Mouse (Mus musculus): ENCODE measurements around the gene Meiob. TPM values are rescaled to one million over a fixed set of nuclear protein-coding genes. Genes with fewer than 3 reads are reported as not detected.

Meiob gene
- polyA plus RNA-seq, 1 experiment from 2014 or later: not detected

DNA sequence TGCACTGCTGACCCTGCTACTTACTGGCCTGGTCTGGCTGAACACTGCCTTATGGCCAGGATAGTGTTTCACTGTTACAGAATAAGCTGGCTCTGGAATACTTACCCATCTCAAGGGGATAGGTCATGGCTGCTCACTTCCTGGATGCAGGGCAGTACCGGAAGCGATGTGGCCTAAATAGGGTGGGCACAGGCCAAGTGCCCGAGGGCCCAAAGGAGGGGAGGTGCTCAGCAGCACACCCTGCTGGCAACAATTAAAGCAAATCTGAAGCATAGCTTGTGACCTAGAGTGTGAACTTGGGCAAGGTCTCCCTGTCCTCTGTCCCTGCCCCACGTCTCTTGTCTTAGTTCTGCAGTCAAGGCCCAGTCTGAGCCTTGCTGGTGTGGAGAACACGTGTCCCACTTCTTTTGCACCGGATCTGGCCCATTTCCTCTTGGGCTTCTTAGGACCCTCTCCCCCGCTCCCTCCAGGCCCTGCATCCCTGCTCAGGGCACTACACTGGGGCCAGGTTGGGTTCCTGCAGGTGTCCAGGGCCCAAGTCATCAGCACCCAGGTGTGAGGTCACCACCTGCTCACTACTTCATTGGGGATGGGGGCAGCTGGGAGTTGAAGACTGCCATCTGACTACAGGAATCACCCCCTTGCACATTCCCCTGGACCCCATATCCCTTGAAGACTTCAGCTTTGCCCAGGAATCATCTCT, 77.8 kb downstream of the Meiob start:
- WGBS: 43% methylated on average over 7 of the region's 7 CpGs
- H3K9me3 ChIP-seq: no peaks in the 10 kb centered on the region
- no peaks in the 10 kb centered on the region for H3K27me3 ChIP-seq (replicated peaks; ENCODE audit: low read depth, poor library complexity, severe bottlenecking)
- peak; percentile 68 for DNase-seq (ENCODE audit: low spot score)
- peak overlapping the region; percentile 75 for H3K27ac ChIP-seq (replicated peaks)
- peaks cover 48% of the 10 kb centered on the region for H3K4me1 ChIP-seq
- peak overlapping the region; percentile 26; the same call in 1 of the 2 replicates for H3K4me3 ChIP-seq
- peaks cover 35% of the 10 kb centered on the region for H3K36me3 ChIP-seq (replicated peaks)

DNA sequence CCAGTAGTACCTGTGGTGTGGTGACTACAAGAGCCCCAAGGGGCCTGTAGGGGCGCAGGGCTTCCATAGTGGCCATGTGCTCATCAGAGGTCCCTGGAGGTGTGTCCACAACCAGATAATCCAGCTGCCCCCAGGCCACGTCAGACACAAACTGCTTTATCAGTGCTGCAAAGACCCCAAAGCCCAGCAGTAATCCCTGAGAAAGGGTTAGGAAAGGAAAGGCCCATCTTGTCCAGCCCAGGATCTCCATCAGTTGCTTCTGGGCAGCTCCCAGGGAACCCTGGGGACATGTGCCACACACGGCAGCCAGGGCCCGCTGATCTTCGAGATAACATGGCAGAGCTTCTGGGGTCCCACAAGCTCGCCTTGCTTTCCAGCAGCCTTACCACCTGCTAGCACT, 80.3 kb downstream of the Meiob start:
- 87% methylated on average over 6 of the region's 6 CpGs for WGBS
- peaks cover 42% of the 10 kb centered on the region for H3K4me1 ChIP-seq
- H3K4me3 ChIP-seq: peak overlapping the region; percentile 84; the same call in 1 of the 2 replicates
- peaks cover 45% of the 10 kb centered on the region for H3K36me3 ChIP-seq (replicated peaks)
- no peak for DNase-seq (ENCODE audit: low spot score)
- no peaks in the 10 kb centered on the region for H3K27me3 ChIP-seq (replicated peaks; ENCODE audit: low read depth, poor library complexity, severe bottlenecking)
- no peaks in the 10 kb centered on the region for H3K9me3 ChIP-seq
- no peak overlapping the region for H3K27ac ChIP-seq (replicated peaks)

- H3K4me1 ChIP-seq: peaks cover 41% of the 10 kb centered on the region
- H3K27me3 ChIP-seq (replicated peaks; ENCODE audit: low read depth, poor library complexity, severe bottlenecking): no peaks in the 10 kb centered on the region
- WGBS: 26% methylated on average over 22 of the region's 22 CpGs
- H3K9me3 ChIP-seq: no peaks in the 10 kb centered on the region
- H3K4me3 ChIP-seq: peak overlapping the region; percentile 84
- DNase-seq (ENCODE audit: low spot score): no peak
- H3K27ac ChIP-seq (replicated peaks): peak overlapping the region; percentile 62; the same call in 1 of the 2 replicates
- H3K36me3 ChIP-seq (replicated peaks): peaks cover 57% of the 10 kb centered on the region
Measured at GRCm38 (mm10) chr17:24885356-24886133, 81.5 kb downstream of the Meiob start.

- peak; percentile 97 for DNase-seq (ENCODE audit: low spot score)
- Histone ChIP-seq H3K36me3 (replicated peaks) (peaks cover 65% of the 10 kb centered on the region), H3K27me3 (replicated peaks; ENCODE audit: low read depth, poor library complexity, severe bottlenecking) (no peaks in the 10 kb centered on the region), H3K4me1 (peaks cover 34% of the 10 kb centered on the region), H3K4me3 (peak within 1 kb of the TSS; percentile 84), H3K9me3 (no peaks in the 10 kb centered on the region), H3K27ac (replicated peaks) (peak within 1 kb of the TSS; percentile 85)
- under 1% methylated on average over 69 of the region's 69 CpGs for WGBS
Measured at GRCm38 (mm10) chr17:24886134-24886931, 82.2 kb downstream of the Meiob start, which contains the start of the genes Nubp2 and Spsb3. Nubp2 (minus strand) TSS chr17:24886349. Spsb3 (plus strand) TSS chr17:24886643.

DNA sequence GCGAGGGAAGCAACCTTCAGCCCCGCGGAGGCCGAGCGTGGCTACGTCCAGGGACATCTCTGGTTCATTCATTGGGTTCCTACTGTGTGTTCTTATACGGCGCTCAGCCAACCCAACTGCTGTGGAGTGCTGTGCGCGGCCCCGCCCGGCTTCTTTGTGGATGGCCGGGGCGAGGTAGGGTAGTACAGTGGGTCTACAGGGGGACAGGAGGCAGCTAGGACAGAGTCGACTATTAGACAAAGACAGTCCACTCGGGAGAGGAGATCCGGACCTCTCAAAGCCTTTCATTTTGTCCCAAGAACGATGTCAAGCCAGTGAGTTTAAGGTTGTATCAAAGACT, 82.8 kb downstream of the Meiob start:
- no peak for DNase-seq (ENCODE audit: low spot score)
- peaks cover 28% of the 10 kb centered on the region for H3K4me1 ChIP-seq
- H3K36me3 ChIP-seq (replicated peaks): peaks cover 67% of the 10 kb centered on the region
- H3K27me3 ChIP-seq (replicated peaks; ENCODE audit: low read depth, poor library complexity, severe bottlenecking): no peaks in the 10 kb centered on the region
- H3K27ac ChIP-seq (replicated peaks): peak overlapping the region; percentile 85
- WGBS: under 1% methylated on average over 18 of the region's 18 CpGs
- H3K4me3 ChIP-seq: peak overlapping the region; percentile 84
- H3K9me3 ChIP-seq: no peaks in the 10 kb centered on the region

DNA sequence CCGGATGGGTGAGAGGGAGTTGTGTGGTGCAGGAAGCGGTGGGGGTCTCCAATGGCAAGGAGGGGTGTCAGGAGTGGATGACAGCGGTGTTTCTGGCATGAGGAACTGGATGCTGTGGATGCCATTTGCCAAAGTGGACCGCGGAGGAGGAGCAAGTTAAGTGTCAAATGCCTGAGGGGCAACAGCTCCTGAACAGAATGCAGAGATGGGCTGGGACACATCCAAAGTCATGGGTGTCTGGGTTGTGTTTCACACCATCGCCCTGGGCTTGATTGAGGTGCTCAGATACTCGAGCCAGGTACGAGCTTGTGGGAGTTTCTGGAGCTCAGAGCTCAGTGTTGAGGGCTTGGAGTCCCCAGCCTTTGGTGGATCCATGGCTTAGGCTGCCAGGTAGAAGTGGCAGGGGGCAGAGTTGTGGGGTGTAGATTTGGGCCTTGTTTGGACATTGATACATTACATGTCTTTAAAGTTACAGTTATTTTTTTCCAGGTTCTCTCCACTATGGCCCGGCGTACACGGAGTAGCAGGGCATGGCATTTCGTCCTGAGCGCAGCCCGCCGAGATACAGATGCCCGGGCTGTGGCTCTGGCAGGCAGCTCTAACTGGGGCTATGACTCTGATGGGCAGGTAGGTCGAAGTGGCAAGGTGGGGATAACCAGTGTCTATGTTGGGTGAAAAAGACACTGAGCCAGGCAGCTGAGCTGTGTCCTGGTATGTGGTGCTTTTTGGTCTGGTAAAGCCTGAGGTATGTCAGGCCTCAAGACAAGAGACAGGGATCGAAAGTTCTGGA, 83.4 kb downstream of the Meiob start:
- H3K4me3 ChIP-seq: peak overlapping the region; percentile 84
- peaks cover 24% of the 10 kb centered on the region for H3K4me1 ChIP-seq
- H3K27ac ChIP-seq (replicated peaks): peak overlapping the region; percentile 85
- H3K27me3 ChIP-seq (replicated peaks; ENCODE audit: low read depth, poor library complexity, severe bottlenecking): no peaks in the 10 kb centered on the region
- 66% methylated on average over 18 of the region's 18 CpGs for WGBS
- peaks cover 67% of the 10 kb centered on the region for H3K36me3 ChIP-seq (replicated peaks)
- DNase-seq (ENCODE audit: low spot score): no peak
- H3K9me3 ChIP-seq: no peaks in the 10 kb centered on the region

GRCm38 (mm10) chr17:24888862-24889261, 84.8 kb downstream of the Meiob start:
- Histone ChIP-seq H3K4me3 (0 out of 2 replicates have a peak overlapping the region, but pooled peaks have one; percentile 11), H3K4me1 (peaks cover 31% of the 10 kb centered on the region), H3K36me3 (replicated peaks) (peaks cover 67% of the 10 kb centered on the region), H3K9me3 (no peaks in the 10 kb centered on the region), H3K27ac (replicated peaks) (no peak overlapping the region), H3K27me3 (replicated peaks; ENCODE audit: low read depth, poor library complexity, severe bottlenecking) (no peaks in the 10 kb centered on the region)
- DNase-seq (ENCODE audit: low spot score): no peak
- WGBS: 89% methylated on average over 3 of the region's 3 CpGs

Other genes starting within 250 kb of the Meiob start
- 70.2 and 70.4 TPM in 2 replicates for gene Tsc2, start 171.7 kb upstream of the Meiob start, polyA plus RNA-seq (2016; fragmentation: Nextera tagmentation; extraction: Ambion mirVana)
- 22.4 and 27.3 TPM in 2 replicates for gene Nthl1, start 171.6 kb upstream of the Meiob start, polyA plus RNA-seq (2016; fragmentation: Nextera tagmentation; extraction: Ambion mirVana)
- gene Slc9a3r2, start 154.0 kb upstream of the Meiob start, polyA plus RNA-seq (2016; fragmentation: Nextera tagmentation; extraction: Ambion mirVana): 31.7 and 37.3 TPM in 2 replicates
- gene Npw, start 145.8 kb upstream of the Meiob start, polyA plus RNA-seq (2016; fragmentation: Nextera tagmentation; extraction: Ambion mirVana): not detected in 2 replicates
- 29.0 and 30.4 TPM in 2 replicates for gene Zfp598, start 134.6 kb upstream of the Meiob start, polyA plus RNA-seq (2016; fragmentation: Nextera tagmentation; extraction: Ambion mirVana)
- gene Syngr3, start 114.3 kb upstream of the Meiob start, polyA plus RNA-seq (2016; fragmentation: Nextera tagmentation; extraction: Ambion mirVana): 6.0 and 8.1 TPM in 2 replicates
- gene Gfer, start 108.1 kb upstream of the Meiob start, polyA plus RNA-seq (2016; fragmentation: Nextera tagmentation; extraction: Ambion mirVana): 48.9 and 52.3 TPM in 2 replicates
- gene Noxo1, start 108.1 kb upstream of the Meiob start, polyA plus RNA-seq (2016; fragmentation: Nextera tagmentation; extraction: Ambion mirVana): 0.72 and 1.9 TPM in 2 replicates
- 152 and 162 TPM in 2 replicates for gene Tbl3, start 96.6 kb upstream of the Meiob start, polyA plus RNA-seq (2016; fragmentation: Nextera tagmentation; extraction: Ambion mirVana)
- gene Rnf151, start 86.2 kb upstream of the Meiob start, polyA plus RNA-seq (2016; fragmentation: Nextera tagmentation; extraction: Ambion mirVana): 0.13 and 0.29 TPM in 2 replicates
- gene Rps2, start 86.2 kb upstream of the Meiob start, polyA plus RNA-seq (2016; fragmentation: Nextera tagmentation; extraction: Ambion mirVana): 1,693 and 1,819 TPM in 2 replicates
- 193 and 199 TPM in 2 replicates for gene Ndufb10, start 79.8 kb upstream of the Meiob start, polyA plus RNA-seq (2016; fragmentation: Nextera tagmentation; extraction: Ambion mirVana)
- not detected in 2 replicates for gene Rpl3l, start 76.5 kb upstream of the Meiob start, polyA plus RNA-seq (2016; fragmentation: Nextera tagmentation; extraction: Ambion mirVana)
- gene Msrb1, start 67.6 kb upstream of the Meiob start, polyA plus RNA-seq (2016; fragmentation: Nextera tagmentation; extraction: Ambion mirVana): 21.6 and 24.6 TPM in 2 replicates
- 1.3 and 2.3 TPM in 2 replicates for gene Hs3st6, start 51.3 kb upstream of the Meiob start, polyA plus RNA-seq (2016; fragmentation: Nextera tagmentation; extraction: Ambion mirVana)
- gene Hagh, start 35.9 kb downstream of the Meiob start, polyA plus RNA-seq (2016; fragmentation: Nextera tagmentation; extraction: Ambion mirVana): 26.4 and 28.6 TPM in 2 replicates
- 16.7 and 17.4 TPM in 2 replicates for gene Fahd1, start 46.1 kb downstream of the Meiob start, polyA plus RNA-seq (2016; fragmentation: Nextera tagmentation; extraction: Ambion mirVana)
- gene Igfals, start 61.7 kb downstream of the Meiob start, polyA plus RNA-seq (2016; fragmentation: Nextera tagmentation; extraction: Ambion mirVana): 0.49 and 1.2 TPM in 2 replicates
- 71.8 and 81.8 TPM in 2 replicates for gene Nubp2, start 82.1 kb downstream of the Meiob start, polyA plus RNA-seq (2016; fragmentation: Nextera tagmentation; extraction: Ambion mirVana)
- 47.1 TPM in 2 replicates for gene Spsb3, start 82.4 kb downstream of the Meiob start, polyA plus RNA-seq (2016; fragmentation: Nextera tagmentation; extraction: Ambion mirVana)
- gene Eme2, start 90.8 kb downstream of the Meiob start, polyA plus RNA-seq (2016; fragmentation: Nextera tagmentation; extraction: Ambion mirVana): 30.6 and 33.6 TPM in 2 replicates
- 102 and 105 TPM in 2 replicates for gene Mrps34, start 90.8 kb downstream of the Meiob start, polyA plus RNA-seq (2016; fragmentation: Nextera tagmentation; extraction: Ambion mirVana)
- 47.3 and 50.1 TPM in 2 replicates for gene Nme3, start 92.2 kb downstream of the Meiob start, polyA plus RNA-seq (2016; fragmentation: Nextera tagmentation; extraction: Ambion mirVana)
- gene Mapk8ip3, start 132.7 kb downstream of the Meiob start, polyA plus RNA-seq (2016; fragmentation: Nextera tagmentation; extraction: Ambion mirVana): 40.8 and 40.9 TPM in 2 replicates
- 386 and 400 TPM in 2 replicates for gene Jpt2, start 156.4 kb downstream of the Meiob start, polyA plus RNA-seq (2016; fragmentation: Nextera tagmentation; extraction: Ambion mirVana)
- 8.3 and 8.6 TPM in 2 replicates for gene Cramp1l, start 211.5 kb downstream of the Meiob start, polyA plus RNA-seq (2016; fragmentation: Nextera tagmentation; extraction: Ambion mirVana)
- gene Ift140, start 211.8 kb downstream of the Meiob start, polyA plus RNA-seq (2016; fragmentation: Nextera tagmentation; extraction: Ambion mirVana): 31.5 and 31.6 TPM in 2 replicates